17 mouse cellular contexts compared by ENCODE assay signal in the genomic region with DNA sequence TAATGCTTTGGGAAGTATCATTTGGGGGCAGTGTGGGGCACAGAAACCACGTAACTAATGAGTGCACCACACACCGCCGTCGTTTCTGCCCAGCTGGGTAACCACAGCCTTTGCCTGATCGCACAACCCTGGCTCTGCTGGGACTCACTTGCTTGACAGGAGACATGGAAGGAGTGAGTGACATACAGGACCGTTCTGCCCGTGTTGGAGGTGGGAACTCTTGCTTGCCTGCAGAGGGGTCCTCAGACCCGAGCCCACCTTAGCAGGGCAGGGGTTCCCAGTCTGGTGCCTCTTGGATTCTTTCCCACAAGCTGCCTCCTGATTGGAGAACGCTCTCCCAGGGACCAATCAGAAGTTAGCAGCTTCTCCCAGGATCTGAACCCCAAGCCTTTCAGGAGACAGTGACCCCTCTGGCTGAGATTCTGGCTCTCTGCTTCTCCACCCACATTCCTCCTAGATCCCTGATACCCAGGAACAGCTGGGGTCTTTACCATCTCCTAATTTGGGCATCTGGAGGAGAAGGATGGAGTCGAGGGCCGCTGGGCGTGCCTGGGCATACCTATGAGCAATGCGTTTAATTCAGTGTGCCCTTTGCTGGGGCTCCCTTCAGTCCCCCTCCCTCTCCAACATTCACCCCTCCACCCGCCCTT. TPM values are rescaled to one million over a fixed set of nuclear protein-coding genes. Genes with fewer than 3 reads are reported as not detected.
A peak's percentile ranks its signal among the peaks of the same experiment; 100 is the strongest.
DNase-seq lines count a peak whose midpoint lies in the region; ATAC-seq and TF ChIP-seq lines count a peak whose summit lies in the region.
"Had no signal": no experiment of that assay in that cellular context is flagged by ENCODE, and none has a peak within 500 bp of the region (broad histone marks: within the 10 kb centered on the region; RNA-seq: fewer than 3 reads in every experiment).

No protein-coding gene starts in this region.

- H3ac ChIP-seq in myocyte (ENCODE audit: control insufficient read depth, insufficient read length): no peak overlapping the region

- ATAC-seq in forebrain, embryonic 11.5 days (replicated peaks; ENCODE audit: low FRiP score): no peak
- no peak for ATAC-seq in forebrain, embryonic 12.5 days (ENCODE audit: low FRiP score)
- no peak for ATAC-seq in neural tube, embryonic 13.5 days (ENCODE audit: low read depth)
- ATAC-seq in common myeloid progenitor, adult 5-6 weeks (replicated peaks; ENCODE audit: low read depth, poor library complexity, severe bottlenecking): peak; percentile 33

- H3K27ac ChIP-seq in forebrain, embryonic 11.5 days (ENCODE audit: low read depth, low read length): no peak overlapping the region
- H3K27ac ChIP-seq in forebrain, embryonic 12.5 days: no peak overlapping the region
- no peak overlapping the region for H3K27ac ChIP-seq in neural tube, embryonic 13.5 days (replicated peaks)
- H3K27ac ChIP-seq: embryonic facial prominence, embryonic 10.5 days; heart, adult 2 months; limb, embryonic 13.5 days; neural tube, embryonic 12.5 days had no signal

- no peak overlapping the region for H3K9ac ChIP-seq in forebrain, embryonic 11.5 days (ENCODE audit: low read length)
- no peak overlapping the region for H3K9ac ChIP-seq in forebrain, embryonic 12.5 days
- 0 out of 2 replicates have a peak overlapping the region, but pooled peaks have one; percentile 34 for H3K9ac ChIP-seq in neural tube, embryonic 13.5 days
- H3K9ac ChIP-seq: limb, embryonic 13.5 days had no signal

- no peak for TF ChIP-seq POLR2A in myocyte (IDR thresholded peaks at IDR 0.05; ENCODE audit: insufficient read length, low read depth)

- H3K4me1 ChIP-seq in forebrain, embryonic 11.5 days (replicated peaks; ENCODE audit: control insufficient read depth, insufficient read depth, low read length): peaks cover 7% of the 10 kb centered on the region
- H3K4me1 ChIP-seq in forebrain, embryonic 12.5 days: peaks cover 15% of the 10 kb centered on the region
- peaks cover 14% of the 10 kb centered on the region for H3K4me1 ChIP-seq in neural tube, embryonic 13.5 days (replicated peaks)

- H3K79me2 ChIP-seq in myocyte (ENCODE audit: control insufficient read depth, insufficient read depth): no peaks in the 10 kb centered on the region

- no peak overlapping the region for H3K4me2 ChIP-seq in forebrain, embryonic 11.5 days (ENCODE audit: low read depth, low read length, severe bottlenecking)
- no peak overlapping the region for H3K4me2 ChIP-seq in forebrain, embryonic 12.5 days
- no peak overlapping the region for H3K4me2 ChIP-seq in neural tube, embryonic 13.5 days
- peak overlapping the region; percentile 56 for H3K4me2 ChIP-seq in myocyte (ENCODE audit: low read depth)

- no peak overlapping the region for H3K4me3 ChIP-seq in forebrain, embryonic 11.5 days (ENCODE audit: low read depth, low read length)
- no peak overlapping the region for H3K4me3 ChIP-seq in forebrain, embryonic 12.5 days (replicated peaks)
- H3K4me3 ChIP-seq in neural tube, embryonic 13.5 days: no peak overlapping the region
- H3K4me3 ChIP-seq in myocyte: no peak overlapping the region
- H3K4me3 ChIP-seq: heart, adult 2 months had no signal

- no peaks in the 10 kb centered on the region for H3K36me3 ChIP-seq in forebrain, embryonic 11.5 days (ENCODE audit: control insufficient read depth, insufficient read depth, low read length)
- H3K36me3 ChIP-seq in forebrain, embryonic 12.5 days (replicated peaks): no peaks in the 10 kb centered on the region
- H3K36me3 ChIP-seq in neural tube, embryonic 13.5 days: no peaks in the 10 kb centered on the region
- H3K36me3 ChIP-seq in myocyte (ENCODE audit: control insufficient read depth, insufficient read depth): no peaks in the 10 kb centered on the region
- H3K36me3 ChIP-seq: embryonic facial prominence, embryonic 10.5 days; G1E; limb, embryonic 13.5 days; neural tube, embryonic 12.5 days had no signal

- H3K9me3 ChIP-seq in forebrain, embryonic 11.5 days (ENCODE audit: control insufficient read depth, low read length): no peaks in the 10 kb centered on the region
- no peaks in the 10 kb centered on the region for H3K9me3 ChIP-seq in forebrain, embryonic 12.5 days
- no peaks in the 10 kb centered on the region for H3K9me3 ChIP-seq in neural tube, embryonic 13.5 days
- H3K9me3 ChIP-seq: embryonic facial prominence, embryonic 10.5 days; G1E; limb, embryonic 13.5 days; neural tube, embryonic 12.5 days had no signal

- WGBS in forebrain, embryonic 11.5 days: 58% methylated on average over 14 of the region's 14 CpGs
- 56% methylated on average over 14 of the region's 14 CpGs for WGBS in forebrain, embryonic 12.5 days
- whole genome bisulfite sequencing in neural tube, embryonic 13.5 days: 63% methylated on average over 14 of the region's 14 CpGs

- H3K27me3 ChIP-seq in forebrain, embryonic 11.5 days (ENCODE audit: control insufficient read depth, insufficient read depth, low read length): peaks cover 15% of the 10 kb centered on the region
- peaks cover 73% of the 10 kb centered on the region for H3K27me3 ChIP-seq in forebrain, embryonic 12.5 days
- peaks cover 67% of the 10 kb centered on the region for H3K27me3 ChIP-seq in neural tube, embryonic 13.5 days
- H3K27me3 ChIP-seq in myocyte (ENCODE audit: control insufficient read depth, insufficient read depth, insufficient read length): no peaks in the 10 kb centered on the region

- DNase-seq in forebrain, embryonic 11.5 days (ENCODE audit: low spot score): peak; percentile 41
- no peak for DNase-seq in neural tube, embryonic 10.5 days (ENCODE audit: extremely low spot score, low spot score)
- no peak for DNase-seq in layer of hippocampus, adult 9-10 months (ENCODE audit: low spot score)
- no peak for DNase-seq in left cerebral cortex, adult 8-10 months (ENCODE audit: low spot score in 2 of 2)
- DNase-seq: adrenal gland, postnatal 25 days; cerebellum, postnatal 14 days; midbrain, embryonic 14.5 days had no signal

TF ChIP-seq in myocyte, 11 proteins besides CTCF, POLR2A, EP300 and RAD21:
- TF ChIP-seq REST (IDR thresholded peaks at IDR 0.05; ENCODE audit: insufficient read depth, insufficient read length): no peak
- TF ChIP-seq MYOD1 (IDR thresholded peaks at IDR 0.05; ENCODE audit: control insufficient read depth in 1 of 3, insufficient read length in 2 of 3, low read depth in 2 of 3): peak in 2 of 3 experiments; percentile 60 to 62
- TF ChIP-seq USF1 (IDR thresholded peaks at IDR 0.05; ENCODE audit: low read depth): no peak
- TF ChIP-seq TCF12 (IDR thresholded peaks at IDR 0.05; ENCODE audit: insufficient read depth, poor library complexity, severe bottlenecking): no peak
- TF ChIP-seq POLR2AphosphoS2 (IDR thresholded peaks at IDR 0.05; ENCODE audit: insufficient read length, low read depth): no peak
- TF ChIP-seq E2F4 (IDR thresholded peaks at IDR 0.05; ENCODE audit: insufficient read depth): no peak
- TF ChIP-seq MYOG (IDR thresholded peaks at IDR 0.05; ENCODE audit: control insufficient read depth in 1 of 3, insufficient read depth in 1 of 3, insufficient read length in 2 of 3, low read depth in 2 of 3): peak in 1 of 3 experiments; percentile 19
- TF ChIP-seq CEBPB (IDR thresholded peaks at IDR 0.05; ENCODE audit: insufficient read depth, poor library complexity, severe bottlenecking): no peak
- no peak for TF ChIP-seq MAX (IDR thresholded peaks at IDR 0.05; ENCODE audit: low read depth)
- peak; percentile 95 for TF ChIP-seq SRF (IDR thresholded peaks at IDR 0.05; ENCODE audit: control insufficient read depth, insufficient read length, low read depth)
- no peak for TF ChIP-seq TCF3 (IDR thresholded peaks at IDR 0.05; ENCODE audit: insufficient read length, low read depth)

RNA-seq across cellular contexts. Expression of a gene that starts 1.2 kb away (rescaled TPM):
- 0.23 and 1.3 TPM in 2 replicates for polyA plus RNA-seq in forebrain, embryonic 11.5 days (2014; fragmentation: Nextera tagmentation; extraction: Ambion mirVana)
- 0.45 and 0.74 TPM in 2 replicates for polyA plus RNA-seq in forebrain, embryonic 12.5 days (2016; fragmentation: Nextera tagmentation; extraction: Ambion mirVana)
- 4.4 and 6.0 TPM in 2 replicates for polyA plus RNA-seq in neural tube, embryonic 13.5 days (2015; fragmentation: Nextera tagmentation; extraction: Ambion mirVana)
- 14.5 and 17.0 TPM in 2 replicates for total RNA-seq in common myeloid progenitor, adult 5-6 weeks (2017)
- 20.7 TPM for polyA plus RNA-seq in myocyte (2012; fragmentation: generic; extraction: Trizol)
- total RNA-seq in left cerebral cortex, adult 8-10 months (2022): 10 to 100 TPM; 18.8 to 23.9 (median 23.5) TPM

RNA-seq across cellular contexts. Expression of a gene that starts 56.1 kb away (rescaled TPM):
- polyA plus RNA-seq in forebrain, embryonic 11.5 days (2014; fragmentation: Nextera tagmentation; extraction: Ambion mirVana): 375 and 401 TPM in 2 replicates
- 380 and 396 TPM in 2 replicates for polyA plus RNA-seq in forebrain, embryonic 12.5 days (2016; fragmentation: Nextera tagmentation; extraction: Ambion mirVana)
- polyA plus RNA-seq in neural tube, embryonic 13.5 days (2015; fragmentation: Nextera tagmentation; extraction: Ambion mirVana): 473 and 497 TPM in 2 replicates
- 115 and 121 TPM in 2 replicates for total RNA-seq in common myeloid progenitor, adult 5-6 weeks (2017)
- 421 TPM for polyA plus RNA-seq in myocyte (2012; fragmentation: generic; extraction: Trizol)
- total RNA-seq in left cerebral cortex, adult 8-10 months (2022): 100 to 1,000 TPM; 186 to 203 (median 195) TPM

RNA-seq across cellular contexts. Expression of a gene that starts 59.3 kb away (rescaled TPM):
- polyA plus RNA-seq in forebrain, embryonic 11.5 days (2014; fragmentation: Nextera tagmentation; extraction: Ambion mirVana): 0.12 TPM in 1 of 2 replicates, not detected in the other
- polyA plus RNA-seq in forebrain, embryonic 12.5 days (2016; fragmentation: Nextera tagmentation; extraction: Ambion mirVana): 0.10 TPM in 1 of 2 replicates, not detected in the other
- 0.10 and 0.11 TPM in 2 replicates for polyA plus RNA-seq in neural tube, embryonic 13.5 days (2015; fragmentation: Nextera tagmentation; extraction: Ambion mirVana)
- total RNA-seq in common myeloid progenitor, adult 5-6 weeks (2017): not detected in 2 replicates
- polyA plus RNA-seq in myocyte (2012; fragmentation: generic; extraction: Trizol): 0.06 TPM
- total RNA-seq in left cerebral cortex, adult 8-10 months (2022): under 1 TPM in 2 of 4 experiments, not detected in 2; 0.11 to 0.16 TPM
- total RNA-seq: adrenal gland, postnatal 25 days; heart, adult 2 months; heart, postnatal 25 days had no signal
